Mouse (Mus musculus): ENCODE results near the gene Itga8. TPM values are rescaled to one million over a fixed set of nuclear protein-coding genes. Genes with fewer than 3 reads are reported as not detected.

Gene Itga8
- total RNA-seq, 1 experiment, result 2.5 TPM

DNA sequence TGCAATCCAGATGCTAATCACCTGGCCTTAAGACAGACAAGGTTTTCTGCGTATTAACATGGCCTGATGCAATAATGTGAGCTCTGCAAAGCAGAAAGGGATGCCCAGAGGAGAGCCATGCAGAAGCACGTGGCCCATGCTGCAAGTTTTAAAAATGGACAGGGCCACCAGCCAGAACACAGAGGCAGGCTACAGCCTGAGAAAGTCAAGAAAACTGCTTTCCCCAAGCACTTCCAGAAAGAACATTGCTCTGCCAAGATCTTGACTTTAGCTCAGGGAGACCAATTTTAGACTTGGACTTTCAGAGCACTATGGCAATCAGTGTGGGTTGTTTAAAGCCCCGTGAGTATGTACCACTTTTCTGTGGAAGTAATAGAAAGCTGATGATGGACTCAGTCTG, 11.5 kb downstream of the Itga8 start:
- Histone ChIP-seq H3K9me3 (ENCODE audit: control insufficient read depth, insufficient read depth, low read depth, low read length) (no peaks in the 10 kb centered on the region), H3K4me1 (ENCODE audit: control insufficient read depth in 2 of 2, insufficient read depth in 2 of 2, low read length in 2 of 2, poor library complexity in 1 of 2) (no peaks in the 10 kb centered on the region), H3K27ac (ENCODE audit: insufficient read depth, low read depth, low read length, poor library complexity, severe bottlenecking) (no peak overlapping the region), H3K36me3 (ENCODE audit: control insufficient read depth, insufficient read depth, low read length, poor library complexity, severe bottlenecking) (no peaks in the 10 kb centered on the region), H3K4me3 (ENCODE audit: insufficient read depth in 1 of 2, low read depth in 1 of 2, low read length in 2 of 2, poor library complexity in 1 of 2, severe bottlenecking in 1 of 2) (no peak overlapping the region), H3K9ac (ENCODE audit: insufficient read depth, low read depth, low read length, poor library complexity, severe bottlenecking) (no peak overlapping the region)
- in situ Hi-C loops (cut with MboI; ENCODE audit: low sequenced_read_pairs in 2 of 2, unreplicated experiment in 2 of 2), result no loop called here
- DNase-seq (ENCODE audit: low read depth, low spot score), result no peak
- TF ChIP-seq HCFC1 (IDR thresholded peaks at IDR 0.05; ENCODE audit: borderline replicate concordance, insufficient read depth, low read length), result no peak
- TF ChIP-seq CHD2 (IDR thresholded peaks at IDR 0.05; ENCODE audit: low read depth, low read length), result no peak

- TF ChIP-seq HCFC1 (IDR thresholded peaks at IDR 0.05; ENCODE audit: borderline replicate concordance, insufficient read depth, low read length) (no peak), MAFK (IDR thresholded peaks at IDR 0.05; ENCODE audit: insufficient read depth, low read depth, low read length) (no peak), CHD2 (IDR thresholded peaks at IDR 0.05; ENCODE audit: low read depth, low read length) (no peak), ZNF384 (IDR thresholded peaks at IDR 0.05; ENCODE audit: low read depth, low read length) (no peak), ZC3H11A (IDR thresholded peaks at IDR 0.05; ENCODE audit: borderline replicate concordance, low read depth, low read length) (no peak)
- Histone ChIP-seq H3K9ac (ENCODE audit: insufficient read depth, low read depth, low read length, poor library complexity, severe bottlenecking) (no peak overlapping the region), H3K9me3 (ENCODE audit: control insufficient read depth, insufficient read depth, low read depth, low read length) (no peaks in the 10 kb centered on the region), H3K27ac (ENCODE audit: insufficient read depth, low read depth, low read length, poor library complexity, severe bottlenecking) (no peak overlapping the region), H3K36me3 (ENCODE audit: control insufficient read depth, insufficient read depth, low read length, poor library complexity, severe bottlenecking) (no peaks in the 10 kb centered on the region), H3K4me1 (ENCODE audit: control insufficient read depth in 2 of 2, insufficient read depth in 2 of 2, low read length in 2 of 2, poor library complexity in 1 of 2) (no peaks in the 10 kb centered on the region), H3K4me3 (ENCODE audit: insufficient read depth in 1 of 2, low read depth in 1 of 2, low read length in 2 of 2, poor library complexity in 1 of 2, severe bottlenecking in 1 of 2) (no peak overlapping the region)
- in situ Hi-C loops (cut with MboI; ENCODE audit: low sequenced_read_pairs in 2 of 2, unreplicated experiment in 2 of 2), result no loop called here
- DNase-seq (ENCODE audit: low read depth, low spot score), result no peak
Measured at GRCm38 (mm10) chr2:12287831-12288230, 13.9 kb downstream of the Itga8 start.

DNA sequence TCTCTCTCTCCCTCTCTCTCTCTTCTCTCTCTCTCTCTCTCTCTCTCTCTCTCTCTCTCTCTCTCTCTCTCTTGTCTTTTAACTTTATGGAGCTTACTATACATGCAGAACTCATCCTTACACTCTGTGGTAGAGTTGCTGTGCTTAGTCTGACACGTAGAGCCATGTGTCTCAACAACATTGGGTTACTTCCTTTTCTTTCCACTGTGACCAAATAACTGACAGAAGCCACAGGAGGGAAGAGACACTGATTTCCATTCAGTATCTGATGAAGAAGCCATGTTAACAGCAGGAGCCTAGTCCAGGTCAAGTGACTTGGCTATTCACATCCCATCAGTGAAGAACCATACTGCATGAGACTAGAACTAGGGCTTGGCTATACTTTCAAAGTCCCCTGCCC, 21.1 kb downstream of the Itga8 start:
- H3K27ac ChIP-seq (ENCODE audit: insufficient read depth, low read depth, low read length, poor library complexity, severe bottlenecking), result no peak overlapping the region
- no peak for TF ChIP-seq ZC3H11A (IDR thresholded peaks at IDR 0.05; ENCODE audit: borderline replicate concordance, low read depth, low read length)
- no peak for TF ChIP-seq MAFK (IDR thresholded peaks at IDR 0.05; ENCODE audit: insufficient read depth, low read depth, low read length)
- TF ChIP-seq CHD2 (IDR thresholded peaks at IDR 0.05; ENCODE audit: low read depth, low read length), result no peak
- no peak for TF ChIP-seq HCFC1 (IDR thresholded peaks at IDR 0.05; ENCODE audit: borderline replicate concordance, insufficient read depth, low read length)
- no peak for TF ChIP-seq ZNF384 (IDR thresholded peaks at IDR 0.05; ENCODE audit: low read depth, low read length)
- DNase-seq (ENCODE audit: low read depth, low spot score), result no peak
- H3K4me3 ChIP-seq (ENCODE audit: insufficient read depth in 1 of 2, low read depth in 1 of 2, low read length in 2 of 2, poor library complexity in 1 of 2, severe bottlenecking in 1 of 2), result no peak overlapping the region
- no peaks in the 10 kb centered on the region for H3K9me3 ChIP-seq (ENCODE audit: control insufficient read depth, insufficient read depth, low read depth, low read length)
- no peaks in the 10 kb centered on the region for H3K4me1 ChIP-seq (ENCODE audit: control insufficient read depth in 2 of 2, insufficient read depth in 2 of 2, low read length in 2 of 2, poor library complexity in 1 of 2)
- in situ Hi-C loops (cut with MboI; ENCODE audit: low sequenced_read_pairs in 2 of 2, unreplicated experiment in 2 of 2), result no loop called here
- no peaks in the 10 kb centered on the region for H3K36me3 ChIP-seq (ENCODE audit: control insufficient read depth, insufficient read depth, low read length, poor library complexity, severe bottlenecking)
- no peak overlapping the region for H3K9ac ChIP-seq (ENCODE audit: insufficient read depth, low read depth, low read length, poor library complexity, severe bottlenecking)

- no peak for DNase-seq (ENCODE audit: low read depth, low spot score)
- Histone ChIP-seq H3K36me3 (ENCODE audit: control insufficient read depth, insufficient read depth, low read length, poor library complexity, severe bottlenecking) (no peaks in the 10 kb centered on the region), H3K9me3 (ENCODE audit: control insufficient read depth, insufficient read depth, low read depth, low read length) (no peaks in the 10 kb centered on the region), H3K4me1 (ENCODE audit: control insufficient read depth in 2 of 2, insufficient read depth in 2 of 2, low read length in 2 of 2, poor library complexity in 1 of 2) (no peaks in the 10 kb centered on the region), H3K9ac (ENCODE audit: insufficient read depth, low read depth, low read length, poor library complexity, severe bottlenecking) (no peak overlapping the region), H3K27ac (ENCODE audit: insufficient read depth, low read depth, low read length, poor library complexity, severe bottlenecking) (no peak overlapping the region), H3K4me3 (ENCODE audit: insufficient read depth in 1 of 2, low read depth in 1 of 2, low read length in 2 of 2, poor library complexity in 1 of 2, severe bottlenecking in 1 of 2) (no peak overlapping the region)
- in situ Hi-C loops (cut with MboI; ENCODE audit: low sequenced_read_pairs in 2 of 2, unreplicated experiment in 2 of 2), result no loop called here
- TF ChIP-seq CHD2 (IDR thresholded peaks at IDR 0.05; ENCODE audit: low read depth, low read length) (no peak), ZNF384 (IDR thresholded peaks at IDR 0.05; ENCODE audit: low read depth, low read length) (no peak)
Measured at GRCm38 (mm10) chr2:12279070-12279612, 22.6 kb downstream of the Itga8 start.

DNA sequence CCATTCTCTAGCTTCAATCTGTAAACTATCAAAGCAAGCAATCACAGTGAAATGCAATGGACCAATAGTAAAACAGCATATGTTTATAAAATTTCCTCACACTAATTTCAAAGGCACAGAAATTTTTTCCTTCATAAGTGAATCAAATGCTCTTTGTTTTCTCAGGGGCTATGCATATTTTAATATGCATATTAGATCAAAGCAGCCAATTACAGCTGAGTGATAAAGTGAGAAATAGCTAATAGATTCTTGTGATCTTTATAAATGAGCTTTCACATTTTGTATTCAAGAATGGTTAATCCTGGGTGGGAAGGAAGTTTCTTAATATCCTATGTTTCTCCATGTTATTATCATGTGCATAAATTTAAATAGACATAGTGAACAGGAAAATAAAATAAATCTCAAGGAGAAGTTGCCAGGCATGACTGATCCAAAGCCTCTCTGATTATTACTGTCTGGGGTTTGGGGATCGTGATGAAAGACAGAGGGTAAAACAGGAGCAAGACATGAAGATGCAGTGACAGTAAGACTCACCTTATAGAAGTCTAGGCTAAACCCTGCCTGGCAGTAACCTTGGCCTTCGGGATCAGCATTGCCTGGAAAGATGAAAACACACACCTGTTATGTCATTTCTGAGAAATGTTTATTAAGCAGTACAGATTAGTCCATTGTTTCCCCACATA, 44.9 kb downstream of the Itga8 start:
- Histone ChIP-seq H3K36me3 (ENCODE audit: control insufficient read depth, insufficient read depth, low read length, poor library complexity, severe bottlenecking) (no peaks in the 10 kb centered on the region), H3K9me3 (ENCODE audit: control insufficient read depth, insufficient read depth, low read depth, low read length) (no peaks in the 10 kb centered on the region), H3K27ac (ENCODE audit: insufficient read depth, low read depth, low read length, poor library complexity, severe bottlenecking) (no peak overlapping the region), H3K9ac (ENCODE audit: insufficient read depth, low read depth, low read length, poor library complexity, severe bottlenecking) (no peak overlapping the region), H3K4me3 (ENCODE audit: insufficient read depth in 1 of 2, low read depth in 1 of 2, low read length in 2 of 2, poor library complexity in 1 of 2, severe bottlenecking in 1 of 2) (no peak overlapping the region), H3K4me1 (ENCODE audit: control insufficient read depth in 2 of 2, insufficient read depth in 2 of 2, low read length in 2 of 2, poor library complexity in 1 of 2) (no peaks in the 10 kb centered on the region)
- TF ChIP-seq HCFC1 (IDR thresholded peaks at IDR 0.05; ENCODE audit: borderline replicate concordance, insufficient read depth, low read length) (no peak), MAFK (IDR thresholded peaks at IDR 0.05; ENCODE audit: insufficient read depth, low read depth, low read length) (no peak), ZC3H11A (IDR thresholded peaks at IDR 0.05; ENCODE audit: borderline replicate concordance, low read depth, low read length) (no peak), CHD2 (IDR thresholded peaks at IDR 0.05; ENCODE audit: low read depth, low read length) (no peak), ZNF384 (IDR thresholded peaks at IDR 0.05; ENCODE audit: low read depth, low read length) (no peak)
- no peak for DNase-seq (ENCODE audit: low read depth, low spot score)
- in situ Hi-C loops (cut with MboI; ENCODE audit: low sequenced_read_pairs in 2 of 2, unreplicated experiment in 2 of 2), result no loop called here

Measured in ES-E14 (cell line).